8 mouse cellular contexts compared by ENCODE assay signal in genomic region chr17:26949051-26949577, GRCm38 (mm10). TPM values are rescaled to one million over a fixed set of nuclear protein-coding genes. Genes with fewer than 3 reads are reported as not detected.
DNase-seq lines count a peak whose midpoint lies in the region; ATAC-seq and TF ChIP-seq lines count a peak whose summit lies in the region.

No protein-coding gene starts in this region.

- TF ChIP-seq POLR2A in cortical plate, adult 2 months (IDR thresholded peaks at IDR 0.05; ENCODE audit: extremely low read depth, insufficient read depth, low read length) = peak; percentile 43

- no peaks in the 10 kb centered on the region for H3K9me3 ChIP-seq in liver, embryonic 13.5 days (replicated peaks)
- H3K9me3 ChIP-seq in stomach, embryonic 14.5 days (ENCODE audit: control insufficient read depth, low read depth, low read length) = no peaks in the 10 kb centered on the region

- no peaks in the 10 kb centered on the region for H3K36me3 ChIP-seq in liver, embryonic 13.5 days
- no peaks in the 10 kb centered on the region for H3K36me3 ChIP-seq in stomach, embryonic 14.5 days (ENCODE audit: control insufficient read depth, insufficient read depth, low read length)

- intact Hi-C loops in heart, postnatal 36 days (cut with DNase I) = no loop called here

- H3K4me2 ChIP-seq in liver, embryonic 13.5 days = peak overlapping the region; percentile 100
- peak overlapping the region; percentile 82 for H3K4me2 ChIP-seq in stomach, embryonic 14.5 days (replicated peaks; ENCODE audit: low read depth, low read length)

- DNase-seq in heart, adult 11 months = peak; percentile 93
- no peak for DNase-seq in heart, postnatal 36 days
- peak; percentile 60 for DNase-seq in A20 (ENCODE audit: low read depth, low spot score)
- no peak for DNase-seq in liver, embryonic 13.5 days
- DNase-seq in adrenal gland, postnatal 14 days = no peak

- peak overlapping the region; percentile 78 for H3K9ac ChIP-seq in liver, embryonic 13.5 days
- peak overlapping the region; percentile 53 for H3K9ac ChIP-seq in stomach, embryonic 14.5 days (replicated peaks; ENCODE audit: low read depth, low read length)

- H3K27me3 ChIP-seq in liver, embryonic 13.5 days = peaks cover 44% of the 10 kb centered on the region
- H3K27me3 ChIP-seq in stomach, embryonic 14.5 days (ENCODE audit: control insufficient read depth, insufficient read depth, low read length) = no peaks in the 10 kb centered on the region

- TF ChIP-seq CTCF in cortical plate, adult 2 months (IDR thresholded peaks at IDR 0.05; ENCODE audit: extremely low read depth, insufficient read depth, low read length) = 0 out of 2 replicates have a peak, but pooled peaks have one; percentile 17

- WGBS in liver, embryonic 13.5 days (ENCODE audit: insufficient replicate concordance) = 20% methylated on average over 10 of the region's 14 CpGs
- WGBS in stomach, embryonic 14.5 days = 8% methylated on average over 14 of the region's 14 CpGs

- peak; percentile 40 to 41; a peak in 3 of 4 replicates for ATAC-seq in hematopoietic stem cell, adult 5-6 weeks (replicated peaks in 1 of 2; ENCODE audit: insufficient read depth in 1 of 2, low FRiP score in 2 of 2, low TSS enrichment in 1 of 2, low read depth in 1 of 2, poor library complexity in 2 of 2, severe bottlenecking in 2 of 2)
- ATAC-seq in liver, embryonic 13.5 days (ENCODE audit: low read depth) = 0 out of 2 replicates have a peak, but pooled peaks have one; percentile 16
- no peak for ATAC-seq in stomach, embryonic 14.5 days (ENCODE audit: insufficient number of reproducible peaks, insufficient read depth, low FRiP score, low read depth)

- H3K4me1 ChIP-seq in cortical plate, adult 2 months (ENCODE audit: control insufficient read depth, insufficient read depth, low read length) = peaks cover 14% of the 10 kb centered on the region
- peaks cover 86% of the 10 kb centered on the region for H3K4me1 ChIP-seq in liver, embryonic 13.5 days (replicated peaks)
- peaks cover 59% of the 10 kb centered on the region for H3K4me1 ChIP-seq in stomach, embryonic 14.5 days (ENCODE audit: control insufficient read depth, insufficient read depth, low read length)

- peak overlapping the region; percentile 20; the same call in 1 of the 2 replicates for H3K27ac ChIP-seq in cortical plate, adult 2 months (ENCODE audit: insufficient read depth, low read length)
- H3K27ac ChIP-seq in liver, embryonic 13.5 days = peak overlapping the region; percentile 51
- peak overlapping the region; percentile 27; the same call in 1 of the 2 replicates for H3K27ac ChIP-seq in stomach, embryonic 14.5 days (ENCODE audit: low read length)

- peak overlapping the region; percentile 59 for H3K4me3 ChIP-seq in cortical plate, adult 2 months (ENCODE audit: insufficient read depth, low read length)
- peak overlapping the region; percentile 71 for H3K4me3 ChIP-seq in liver, embryonic 13.5 days (replicated peaks)
- H3K4me3 ChIP-seq in stomach, embryonic 14.5 days (ENCODE audit: low read depth, low read length) = peak overlapping the region; percentile 55

RNA-seq across cellular contexts. Expression of gene Syngap1, which starts 8.1 kb away (rescaled TPM):
- total RNA-seq in heart, postnatal 36 days (2021) = 1 to 10 TPM; 4.1 to 6.4 TPM
- 185 and 195 TPM in 2 replicates for polyA plus RNA-seq in cortical plate, adult 2 months (2012; rRNA removed)
- total RNA-seq in hematopoietic stem cell, adult 5-6 weeks (2017) = 3.9 and 9.6 TPM in 2 replicates
- polyA plus RNA-seq in liver, embryonic 13.5 days (2015; fragmentation: Nextera tagmentation; extraction: Ambion mirVana) = 0.25 and 0.44 TPM in 2 replicates
- polyA plus RNA-seq in stomach, embryonic 14.5 days (2014; fragmentation: Nextera tagmentation; extraction: Ambion mirVana) = 3.0 and 3.3 TPM in 2 replicates
- 16.0 and 17.3 TPM in 2 replicates for total RNA-seq in adrenal gland, postnatal 14 days (2021)

RNA-seq across cellular contexts. Expression of gene Cuta, which starts 9.7 kb away (rescaled TPM):
- 10 to 100 TPM; 86.2 to 90.3 TPM for total RNA-seq in heart, postnatal 36 days (2021)
- polyA plus RNA-seq in cortical plate, adult 2 months (2012; rRNA removed) = 136 and 139 TPM in 2 replicates
- 40.2 and 52.0 TPM in 2 replicates for total RNA-seq in hematopoietic stem cell, adult 5-6 weeks (2017)
- 111 and 118 TPM in 2 replicates for polyA plus RNA-seq in liver, embryonic 13.5 days (2015; fragmentation: Nextera tagmentation; extraction: Ambion mirVana)
- polyA plus RNA-seq in stomach, embryonic 14.5 days (2014; fragmentation: Nextera tagmentation; extraction: Ambion mirVana) = 152 and 161 TPM in 2 replicates
- 118 and 132 TPM in 2 replicates for total RNA-seq in adrenal gland, postnatal 14 days (2021)

RNA-seq across cellular contexts. Expression of gene Phf1, which starts 16.3 kb away (rescaled TPM):
- total RNA-seq in heart, postnatal 36 days (2021) = 10 to 100 TPM; 13.9 to 14.5 TPM
- polyA plus RNA-seq in cortical plate, adult 2 months (2012; rRNA removed) = 47.7 and 48.1 TPM in 2 replicates
- 8.3 and 10.3 TPM in 2 replicates for total RNA-seq in hematopoietic stem cell, adult 5-6 weeks (2017)
- 1.4 and 1.6 TPM in 2 replicates for polyA plus RNA-seq in liver, embryonic 13.5 days (2015; fragmentation: Nextera tagmentation; extraction: Ambion mirVana)
- polyA plus RNA-seq in stomach, embryonic 14.5 days (2014; fragmentation: Nextera tagmentation; extraction: Ambion mirVana) = 8.9 and 9.9 TPM in 2 replicates
- 19.9 and 25.3 TPM in 2 replicates for total RNA-seq in adrenal gland, postnatal 14 days (2021)

RNA-seq across cellular contexts. Expression of gene Zbtb9, which starts 23.9 kb away (rescaled TPM):
- total RNA-seq in heart, postnatal 36 days (2021) = 1 to 10 TPM; 2.1 to 2.6 TPM
- polyA plus RNA-seq in cortical plate, adult 2 months (2012; rRNA removed) = 13.9 and 14.5 TPM in 2 replicates
- 27.6 and 27.8 TPM in 2 replicates for total RNA-seq in hematopoietic stem cell, adult 5-6 weeks (2017)
- 6.3 and 7.0 TPM in 2 replicates for polyA plus RNA-seq in liver, embryonic 13.5 days (2015; fragmentation: Nextera tagmentation; extraction: Ambion mirVana)
- 9.8 and 10.5 TPM in 2 replicates for polyA plus RNA-seq in stomach, embryonic 14.5 days (2014; fragmentation: Nextera tagmentation; extraction: Ambion mirVana)
- 5.2 and 5.3 TPM in 2 replicates for total RNA-seq in adrenal gland, postnatal 14 days (2021)

RNA-seq across cellular contexts. Expression of gene Kifc5b, which starts 32.2 kb away (rescaled TPM):
- total RNA-seq in heart, postnatal 36 days (2021) = under 1 TPM; 0.44 to 0.95 TPM
- 3.9 TPM in 2 replicates for polyA plus RNA-seq in cortical plate, adult 2 months (2012; rRNA removed)
- total RNA-seq in hematopoietic stem cell, adult 5-6 weeks (2017) = 4.9 and 16.0 TPM in 2 replicates
- 4.7 and 5.2 TPM in 2 replicates for polyA plus RNA-seq in liver, embryonic 13.5 days (2015; fragmentation: Nextera tagmentation; extraction: Ambion mirVana)
- polyA plus RNA-seq in stomach, embryonic 14.5 days (2014; fragmentation: Nextera tagmentation; extraction: Ambion mirVana) = 7.1 and 8.2 TPM in 2 replicates
- total RNA-seq in adrenal gland, postnatal 14 days (2021) = 5.0 and 5.2 TPM in 2 replicates

Comparison
In these comparisons a context has a peak if more than half of its experiments do, and no peak if none do; other contexts are left out.
1. DNase-seq: peak in heart, adult 11 months (single experiment) and A20 (single experiment); none in heart, postnatal 36 days (0 of 2), liver, embryonic 13.5 days (single experiment) and adrenal gland, postnatal 14 days (single experiment).
2. Peak in every context shown above with its lines, with median percentiles within 50 percentile points of each other: H3K27ac ChIP-seq and H3K4me3 ChIP-seq.